Mouse (Mus musculus) sigmoid colon, adult 10 weeks (tissue): ENCODE measurements around the gene Eqtn. TPM values are rescaled to one million over a fixed set of nuclear protein-coding genes. Genes with fewer than 3 reads are reported as not detected.

Experiments
- polyA plus RNA-seq: library from polyadenylated mRNA; stranded (reverse); fragments of 350-450 nt; fragmentation: Illumina TruSeq; extraction: RNeasy Lipid Tissue Mini Kit (QIAGEN cat#74804); gene quantifications from one replicate; pipeline ENCODE4 v1.2.3, GENCODE M21; 2014; ENCODE audit warnings: low read depth, low replicate concordance

Gene Eqtn
- polyA plus RNA-seq = 0.69 TPM

DNA sequence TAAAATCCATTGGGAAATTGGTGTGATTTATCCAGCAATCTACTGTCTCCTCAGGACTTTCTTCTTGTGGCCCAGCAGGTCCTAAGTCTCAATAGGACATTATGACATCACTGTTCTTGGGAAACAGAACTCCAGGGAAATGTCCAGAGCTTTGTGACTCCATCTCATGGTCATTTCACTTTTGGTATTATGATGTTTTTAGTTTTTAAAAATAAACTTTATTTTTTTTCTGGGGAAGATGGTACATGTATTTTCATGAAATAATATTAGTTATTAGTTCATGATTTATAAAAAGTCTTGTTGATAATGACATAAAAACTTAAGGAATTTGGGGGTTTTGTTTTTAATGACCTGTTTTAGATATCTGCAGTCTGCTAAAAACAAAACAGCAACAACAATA, at the start of gene Eqtn:
Gene Eqtn, minus strand, starts transcription at position 101 of the 400 bp plus-strand sequence.

Other genes starting within 250 kb of the Eqtn start
- gene Tek, start 189.6 kb downstream of the Eqtn start, polyA plus RNA-seq = 10.1 TPM
- gene Mysm1, start 50.3 kb upstream of the Eqtn start, polyA plus RNA-seq = 48.0 TPM
- gene Jun, start 123.4 kb upstream of the Eqtn start, polyA plus RNA-seq = 53.1 TPM